8 mouse cellular contexts compared by ENCODE assay signal in the genomic region with DNA sequence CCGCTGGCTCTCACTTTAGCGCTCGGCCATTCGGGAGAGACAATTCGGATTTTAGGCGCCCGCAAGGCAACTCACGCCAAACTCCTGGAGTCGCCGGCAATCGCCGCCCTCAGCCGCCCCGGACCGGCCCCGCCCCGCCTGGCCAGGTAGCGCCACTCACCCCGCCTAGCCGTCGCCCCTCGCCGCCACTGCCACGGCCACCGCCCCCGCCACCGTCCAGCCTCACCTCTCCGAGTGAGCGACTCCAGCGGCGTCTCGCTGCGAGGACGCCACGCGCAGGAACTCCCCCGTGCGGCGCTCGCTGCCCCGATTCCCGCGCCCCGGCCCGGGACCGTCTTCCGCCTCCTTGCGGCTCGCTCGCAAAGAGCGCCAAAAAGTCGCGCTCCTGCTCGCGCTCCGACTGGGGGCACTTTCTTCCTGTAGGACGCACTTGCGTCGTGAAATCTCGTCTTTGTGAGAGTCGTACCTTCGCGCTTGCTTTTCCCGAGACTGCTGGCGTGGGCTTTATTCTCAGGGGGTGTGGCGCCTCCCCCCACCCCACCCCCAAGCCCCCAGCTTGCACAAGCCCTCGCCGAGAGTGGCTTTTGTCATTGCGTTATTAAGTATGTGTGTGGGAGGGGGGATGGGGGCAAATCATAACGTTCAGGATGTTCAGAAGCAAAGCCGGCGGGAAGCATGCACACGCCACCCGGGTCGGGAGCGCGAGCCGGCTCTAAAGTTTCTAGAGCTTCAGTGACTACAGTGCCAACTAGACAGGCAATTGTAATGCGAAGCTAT. TPM values are rescaled to one million over a fixed set of nuclear protein-coding genes. Genes with fewer than 3 reads are reported as not detected.
DNase-seq lines count a peak whose midpoint lies in the region; ATAC-seq and TF ChIP-seq lines count a peak whose summit lies in the region.

No protein-coding gene starts in this region.

- peak overlapping the region; percentile 72 for H3K9ac ChIP-seq in heart, embryonic 16.5 days (ENCODE audit: low read length)

- H3K36me3 ChIP-seq in heart, embryonic 16.5 days (ENCODE audit: control insufficient read depth, insufficient read depth) = no peaks in the 10 kb centered on the region

- peak overlapping the region; percentile 91 for H3K4me2 ChIP-seq in heart, embryonic 16.5 days (ENCODE audit: low read depth, low read length)

- peak; percentile 45 for ATAC-seq in Patski
- peak; percentile 55 for ATAC-seq in heart, embryonic 16.5 days (replicated peaks; ENCODE audit: extremely low read depth, insufficient read depth, low FRiP score)

- peak overlapping the region; percentile 65 for H3K4me3 ChIP-seq in heart, embryonic 16.5 days (ENCODE audit: low read length)

- H3K4me1 ChIP-seq in heart, embryonic 16.5 days (ENCODE audit: control insufficient read depth, insufficient read depth, low read length) = no peaks in the 10 kb centered on the region

- CTCF ChIA-PET in Patski (lab: Charles Lee) = no interaction called here

- WGBS in heart, embryonic 16.5 days = 14% methylated on average over 67 of the region's 79 CpGs

- TF ChIP-seq CTCF in Patski (IDR thresholded peaks at IDR 0.05) = no peak

- H3K9me3 ChIP-seq in heart, embryonic 16.5 days (replicated peaks; ENCODE audit: control insufficient read depth, low read length) = no peaks in the 10 kb centered on the region

- DNase-seq in 416B (ENCODE audit: low read depth) (peak; percentile 59), Patski (ENCODE audit: low read depth, low spot score) (no peak)
- DNase-seq in embryo, embryonic 10.5 days (ENCODE audit: low spot score) = peak; percentile 59
- peak; percentile 18 to 61 for DNase-seq in kidney, postnatal 36 days
- DNase-seq in mesoderm, embryonic 11.5 days (ENCODE audit: low read depth, low spot score) = peak; percentile 59
- DNase-seq in spleen, postnatal 36 days (ENCODE audit: low spot score in 2 of 2) = peak; percentile 34
- no peak for DNase-seq in frontal cortex, adult 2 months (ENCODE audit: extremely low spot score in 1 of 2, low spot score in 1 of 2)

- POLR2A ChIA-PET in Patski (lab: Charles Lee) = no interaction called here

- in situ Hi-C loops in Patski (cut with MboI; ENCODE audit: low pct_unique_long_range_greater_than_20kb) = loop anchor here (10.0 kb wide), 1 partner anchor 169 kb away; no protein-coding TSS in a partner anchor

- peak overlapping the region; percentile 57 for H3K27ac ChIP-seq in heart, embryonic 16.5 days (ENCODE audit: low read length)

- H3K27me3 ChIP-seq in Patski = peaks cover 33% of the 10 kb centered on the region
- H3K27me3 ChIP-seq in heart, embryonic 16.5 days (ENCODE audit: control insufficient read depth, insufficient read depth, low read length) = no peaks in the 10 kb centered on the region; the same call in 1 of the 2 replicates

RNA-seq across cellular contexts. Expression of gene Mbnl3, which starts 0.6 kb away (rescaled TPM):
- 1.7 TPM for polyA plus RNA-seq in Patski (2021)
- polyA plus RNA-seq in heart, embryonic 16.5 days (2015; fragmentation: Nextera tagmentation; extraction: Ambion mirVana) = 6.9 and 8.5 TPM in 2 replicates
- 0.18 and 0.40 TPM in 2 replicates for polyA plus RNA-seq in frontal cortex, adult 2 months (2012; rRNA removed)

Comparison
In these comparisons a context has a peak if more than half of its experiments do, and no peak if none do; other contexts are left out.
1. DNase-seq: peak in 416B (single experiment), embryo, embryonic 10.5 days (single experiment), kidney, postnatal 36 days (2 of 2), mesoderm, embryonic 11.5 days (single experiment) and spleen, postnatal 36 days (2 of 2); none in Patski (single experiment) and frontal cortex, adult 2 months (0 of 2).